Mouse (Mus musculus): ENCODE results near the gene Smug1. TPM values are rescaled to one million over a fixed set of nuclear protein-coding genes. Genes with fewer than 3 reads are reported as not detected.

Gene Smug1
- 12.8 and 13.3 TPM in 2 replicates for polyA plus RNA-seq (2014; fragmentation: Nextera tagmentation; extraction: Ambion mirVana)

DNA sequence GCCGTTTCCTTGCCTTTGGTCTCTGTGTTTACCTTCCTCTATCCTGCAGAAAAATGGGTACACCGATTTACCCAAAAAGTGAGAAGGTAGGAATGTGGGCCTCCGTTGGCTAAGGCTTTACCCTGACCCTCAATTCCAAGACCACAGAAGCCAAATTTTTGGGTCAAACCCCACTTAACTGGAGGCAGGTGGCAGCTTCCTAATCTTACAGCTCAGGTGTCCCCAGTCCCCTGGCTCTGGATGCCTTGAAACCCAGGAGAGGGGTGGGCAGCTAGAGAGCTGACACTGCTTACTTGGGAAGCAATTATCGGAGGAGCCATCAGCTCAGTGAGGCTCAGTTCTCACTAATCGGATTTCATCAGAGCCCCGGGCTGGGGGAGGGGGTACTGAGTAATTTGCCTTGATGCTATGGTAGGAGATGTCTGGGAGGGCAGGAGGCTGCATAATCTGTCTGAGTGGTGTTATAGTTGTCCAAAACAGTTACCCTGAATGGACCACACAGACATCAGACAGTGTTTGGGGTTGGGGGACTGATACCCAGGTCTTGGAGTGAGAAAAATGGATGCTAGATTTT lies at the start of gene Smug1:
Gene Smug1, minus strand, starts transcription at position 51 of the 574 bp plus-strand sequence.
- no peak for DNase-seq (ENCODE audit: low spot score)
- no peak for ATAC-seq (replicated peaks; ENCODE audit: low FRiP score)
- Histone ChIP-seq H3K4me3 (ENCODE audit: low read depth, low read length) (no peak within 1 kb of the TSS), H3K4me1 (replicated peaks; ENCODE audit: control insufficient read depth, insufficient read depth, low read length) (peaks cover 33% of the 10 kb centered on the region), H3K9me3 (ENCODE audit: control insufficient read depth, low read length) (no peaks in the 10 kb centered on the region), H3K36me3 (ENCODE audit: control insufficient read depth, insufficient read depth, low read length) (no peaks in the 10 kb centered on the region), H3K4me2 (no peak within 1 kb of the TSS), H3K27ac (ENCODE audit: low read depth, low read length) (no peak within 1 kb of the TSS), H3K27me3 (replicated peaks; ENCODE audit: control insufficient read depth, insufficient read depth, low read length) (peaks cover 65% of the 10 kb centered on the region), H3K9ac (ENCODE audit: low read depth, low read length) (no peak within 1 kb of the TSS)
- WGBS: 39% methylated on average over 6 of the region's 6 CpGs

GRCm38 (mm10) chr15:103216052-103216451 lies 49.2 kb upstream of the Smug1 start:
- WGBS: 44% methylated on average over 2 of the region's 2 CpGs
- Histone ChIP-seq H3K36me3 (ENCODE audit: control insufficient read depth, insufficient read depth, low read length) (peaks cover 14% of the 10 kb centered on the region), H3K9ac (ENCODE audit: low read depth, low read length) (no peak overlapping the region), H3K27me3 (replicated peaks; ENCODE audit: control insufficient read depth, insufficient read depth, low read length) (no peaks in the 10 kb centered on the region), H3K4me3 (ENCODE audit: low read depth, low read length) (peak overlapping the region; percentile 16; the same call in 1 of the 2 replicates), H3K4me2 (peak overlapping the region; percentile 67), H3K4me1 (replicated peaks; ENCODE audit: control insufficient read depth, insufficient read depth, low read length) (peaks cover 34% of the 10 kb centered on the region), H3K9me3 (ENCODE audit: control insufficient read depth, low read length) (no peaks in the 10 kb centered on the region), H3K27ac (ENCODE audit: low read depth, low read length) (peak overlapping the region; percentile 30; the same call in 1 of the 2 replicates)
- no peak for ATAC-seq (replicated peaks; ENCODE audit: low FRiP score)
- no peak for DNase-seq (ENCODE audit: low spot score)

DNA sequence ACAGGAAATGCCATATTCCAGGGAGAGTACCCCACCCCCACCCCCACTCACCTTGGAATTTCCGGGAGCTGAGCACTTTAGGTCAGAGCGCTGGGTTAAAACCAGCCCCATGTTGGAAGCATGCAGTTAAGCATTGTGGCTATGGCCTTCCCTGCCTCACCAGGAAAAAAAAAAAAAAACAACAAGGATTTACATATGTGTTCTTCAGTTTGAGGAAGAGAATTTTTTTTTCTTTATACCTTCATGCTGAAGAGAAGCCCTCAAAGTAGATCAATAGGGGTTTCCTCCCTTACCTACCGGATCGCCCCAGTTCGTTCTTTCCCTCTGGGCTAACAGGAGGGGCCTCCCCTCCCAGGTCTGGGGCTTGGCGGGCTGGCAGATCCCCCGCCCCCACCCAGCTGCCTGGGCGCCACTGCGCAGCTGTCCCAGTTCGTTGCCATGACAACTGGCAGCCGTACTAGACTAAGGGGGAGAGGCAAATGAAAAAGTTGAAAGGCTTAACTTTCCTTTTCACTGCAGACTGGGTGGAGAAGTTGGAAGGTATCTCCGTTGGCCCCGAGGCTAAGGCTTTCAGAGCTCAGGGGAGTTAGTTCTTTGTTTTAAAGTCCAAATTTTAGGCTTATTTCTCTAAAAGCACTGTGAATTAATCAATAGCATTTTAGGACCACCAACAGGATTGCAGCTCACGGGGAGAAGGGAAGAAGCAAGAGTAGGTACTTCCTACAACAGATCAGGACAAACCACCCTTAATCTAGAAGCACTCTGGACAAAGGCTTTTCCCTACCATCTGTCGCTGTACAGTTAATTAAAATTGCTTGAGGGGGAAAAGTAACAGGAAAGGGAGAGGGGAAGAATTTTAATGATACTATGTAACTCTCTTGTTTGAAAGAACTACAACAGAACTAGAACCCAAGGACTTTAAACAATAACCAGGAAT lies 48.3 kb upstream of the Smug1 start:
- 3% methylated on average over 15 of the region's 15 CpGs for WGBS
- peak; percentile 84 for ATAC-seq (replicated peaks; ENCODE audit: low FRiP score)
- peak; percentile 80 for DNase-seq (ENCODE audit: low spot score)
- Histone ChIP-seq H3K27ac (ENCODE audit: low read depth, low read length) (peak overlapping the region; percentile 30), H3K9ac (ENCODE audit: low read depth, low read length) (peak overlapping the region; percentile 31; the same call in 1 of the 2 replicates), H3K4me3 (ENCODE audit: low read depth, low read length) (peak overlapping the region; percentile 35), H3K27me3 (replicated peaks; ENCODE audit: control insufficient read depth, insufficient read depth, low read length) (no peaks in the 10 kb centered on the region), H3K9me3 (ENCODE audit: control insufficient read depth, low read length) (no peaks in the 10 kb centered on the region), H3K4me2 (peak overlapping the region; percentile 67), H3K36me3 (ENCODE audit: control insufficient read depth, insufficient read depth, low read length) (peaks cover 21% of the 10 kb centered on the region), H3K4me1 (replicated peaks; ENCODE audit: control insufficient read depth, insufficient read depth, low read length) (peaks cover 31% of the 10 kb centered on the region)

DNA sequence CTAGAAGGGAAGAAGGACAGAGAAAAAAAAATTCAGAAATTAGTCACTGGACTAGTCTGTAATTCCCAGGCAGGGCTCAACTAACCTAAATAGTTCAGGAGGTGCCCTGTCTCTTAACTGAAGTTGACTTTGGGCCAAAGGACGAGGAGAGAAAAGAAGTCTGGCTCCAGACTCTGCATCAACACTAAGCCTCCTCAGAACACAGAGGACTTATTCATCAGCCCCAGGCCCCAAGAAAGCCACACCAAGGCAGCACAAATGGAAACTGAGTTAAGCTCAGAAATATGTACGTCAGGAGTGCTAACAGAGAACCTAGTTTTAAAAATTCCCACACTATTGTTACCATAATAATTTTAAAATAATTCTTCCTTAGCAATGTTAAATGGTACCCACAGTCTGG lies 47.3 kb upstream of the Smug1 start:
- Histone ChIP-seq H3K4me2 (peak overlapping the region; percentile 53), H3K9ac (ENCODE audit: low read depth, low read length) (no peak overlapping the region), H3K4me1 (replicated peaks; ENCODE audit: control insufficient read depth, insufficient read depth, low read length) (peaks cover 31% of the 10 kb centered on the region), H3K9me3 (ENCODE audit: control insufficient read depth, low read length) (no peaks in the 10 kb centered on the region), H3K27me3 (replicated peaks; ENCODE audit: control insufficient read depth, insufficient read depth, low read length) (no peaks in the 10 kb centered on the region), H3K27ac (ENCODE audit: low read depth, low read length) (no peak overlapping the region), H3K4me3 (ENCODE audit: low read depth, low read length) (0 out of 2 replicates have a peak overlapping the region, but pooled peaks have one; percentile 5), H3K36me3 (ENCODE audit: control insufficient read depth, insufficient read depth, low read length) (peaks cover 26% of the 10 kb centered on the region)
- DNase-seq (ENCODE audit: low spot score) (no peak), ATAC-seq (replicated peaks; ENCODE audit: low FRiP score) (no peak)
- 70% methylated on average over 2 of the region's 2 CpGs for WGBS

GRCm38 (mm10) chr15:103205156-103205555 lies 38.3 kb upstream of the Smug1 start:
- ATAC-seq (replicated peaks; ENCODE audit: low FRiP score): no peak
- no peak overlapping the region for H3K27ac ChIP-seq (ENCODE audit: low read depth, low read length)
- peaks cover 23% of the 10 kb centered on the region; the same call in 1 of the 2 replicates for H3K36me3 ChIP-seq (ENCODE audit: control insufficient read depth, insufficient read depth, low read length)
- H3K27me3 ChIP-seq (replicated peaks; ENCODE audit: control insufficient read depth, insufficient read depth, low read length): no peaks in the 10 kb centered on the region
- no peak overlapping the region for H3K9ac ChIP-seq (ENCODE audit: low read depth, low read length)
- no peak for DNase-seq (ENCODE audit: low spot score)
- 73% methylated on average over 2 of the region's 2 CpGs for WGBS
- H3K9me3 ChIP-seq (ENCODE audit: control insufficient read depth, low read length): no peaks in the 10 kb centered on the region
- no peak overlapping the region for H3K4me3 ChIP-seq (ENCODE audit: low read depth, low read length)
- H3K4me1 ChIP-seq (replicated peaks; ENCODE audit: control insufficient read depth, insufficient read depth, low read length): no peaks in the 10 kb centered on the region
- H3K4me2 ChIP-seq: no peak overlapping the region

DNA sequence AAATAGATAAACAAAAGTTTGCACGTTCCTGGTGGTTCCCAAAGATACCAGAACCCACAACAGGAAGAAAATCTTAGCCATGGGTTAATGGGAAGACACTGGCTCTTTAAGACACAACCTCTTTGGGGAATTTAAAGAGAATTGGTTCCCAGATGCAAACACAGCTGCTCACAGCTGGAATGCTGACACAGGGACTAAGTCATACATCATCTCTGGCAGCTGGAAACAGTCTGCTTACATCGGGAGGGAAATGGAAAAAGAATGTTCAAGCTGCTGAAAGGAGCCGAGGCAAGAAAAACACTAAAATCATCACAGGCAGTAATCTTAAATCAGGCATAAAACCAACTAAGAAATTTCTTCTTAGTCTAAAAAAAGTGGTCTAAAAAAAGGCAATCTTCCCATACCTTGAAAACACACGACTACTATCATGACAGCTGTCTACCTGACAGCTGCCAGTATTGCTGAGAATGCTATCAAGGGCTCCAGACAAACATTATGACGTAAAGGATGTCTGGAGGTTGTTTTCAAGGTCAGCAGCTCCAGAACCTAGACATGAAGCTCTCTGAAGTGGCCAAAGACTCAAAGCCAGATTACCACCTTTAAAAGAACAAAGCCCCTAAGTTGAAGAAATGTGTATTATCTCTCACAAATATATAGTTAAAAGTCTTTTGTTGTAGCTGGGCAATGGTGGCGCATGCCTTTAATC lies 35.3 kb upstream of the Smug1 start:
- Histone ChIP-seq H3K4me2 (no peak overlapping the region), H3K27ac (ENCODE audit: low read depth, low read length) (no peak overlapping the region), H3K9ac (ENCODE audit: low read depth, low read length) (no peak overlapping the region), H3K4me3 (ENCODE audit: low read depth, low read length) (no peak overlapping the region), H3K36me3 (ENCODE audit: control insufficient read depth, insufficient read depth, low read length) (peaks cover 41% of the 10 kb centered on the region), H3K27me3 (replicated peaks; ENCODE audit: control insufficient read depth, insufficient read depth, low read length) (no peaks in the 10 kb centered on the region), H3K4me1 (replicated peaks; ENCODE audit: control insufficient read depth, insufficient read depth, low read length) (no peaks in the 10 kb centered on the region), H3K9me3 (ENCODE audit: control insufficient read depth, low read length) (no peaks in the 10 kb centered on the region)
- DNase-seq (ENCODE audit: low spot score): no peak
- 66% methylated on average over 6 of the region's 6 CpGs for WGBS
- no peak for ATAC-seq (replicated peaks; ENCODE audit: low FRiP score)

DNA sequence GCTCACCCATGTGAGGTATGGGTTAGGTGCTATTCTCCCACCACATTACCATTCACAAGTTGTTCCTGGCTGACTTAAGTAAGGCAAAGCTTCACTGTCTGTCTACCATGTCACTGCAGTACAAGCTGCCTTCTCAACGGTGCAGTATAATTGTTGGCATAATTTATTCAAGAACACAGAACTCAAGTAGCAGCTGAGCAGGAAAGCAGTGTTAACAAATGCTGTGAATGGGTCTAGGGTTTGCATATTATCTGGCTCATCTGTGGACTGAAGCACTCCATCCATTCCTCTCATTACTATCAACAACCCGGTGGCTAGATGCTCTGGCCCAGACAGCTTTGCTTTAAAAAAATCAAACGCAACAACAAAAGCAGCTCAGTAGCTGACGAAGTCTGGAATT lies 30.9 kb upstream of the Smug1 start:
- Histone ChIP-seq H3K27me3 (replicated peaks; ENCODE audit: control insufficient read depth, insufficient read depth, low read length) (no peaks in the 10 kb centered on the region), H3K4me2 (no peak overlapping the region), H3K27ac (ENCODE audit: low read depth, low read length) (no peak overlapping the region), H3K4me1 (replicated peaks; ENCODE audit: control insufficient read depth, insufficient read depth, low read length) (no peaks in the 10 kb centered on the region), H3K4me3 (ENCODE audit: low read depth, low read length) (no peak overlapping the region), H3K36me3 (ENCODE audit: control insufficient read depth, insufficient read depth, low read length) (peaks cover 26% of the 10 kb centered on the region), H3K9ac (ENCODE audit: low read depth, low read length) (no peak overlapping the region), H3K9me3 (ENCODE audit: control insufficient read depth, low read length) (no peaks in the 10 kb centered on the region)
- DNase-seq (ENCODE audit: low spot score) (no peak), ATAC-seq (replicated peaks; ENCODE audit: low FRiP score) (no peak)
- WGBS: 91% methylated on average over 4 of the region's 4 CpGs

DNA sequence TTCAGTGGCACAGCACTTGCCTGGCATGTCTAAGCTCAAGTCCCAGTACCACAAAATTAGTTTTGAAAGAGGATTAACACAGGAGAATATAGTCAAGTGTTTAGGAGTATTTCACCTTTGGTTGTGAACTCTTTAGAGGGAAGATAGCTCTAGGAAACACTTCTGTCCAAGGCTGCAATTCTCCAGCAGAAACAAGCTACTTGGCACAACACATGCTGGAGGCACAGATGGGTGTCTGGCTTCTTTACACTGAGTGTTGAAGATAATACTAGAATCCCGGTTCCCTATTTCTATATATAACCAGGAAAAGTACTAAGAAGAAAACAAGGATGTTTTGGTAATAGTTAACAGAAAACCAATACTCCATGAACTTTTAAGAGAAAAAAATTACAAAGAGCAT lies 29.9 kb upstream of the Smug1 start:
- H3K9ac ChIP-seq (ENCODE audit: low read depth, low read length): no peak overlapping the region
- no peaks in the 10 kb centered on the region for H3K27me3 ChIP-seq (replicated peaks; ENCODE audit: control insufficient read depth, insufficient read depth, low read length)
- no peak overlapping the region for H3K4me2 ChIP-seq
- 83% methylated on average over 1 of the region's 1 CpGs for WGBS
- ATAC-seq (replicated peaks; ENCODE audit: low FRiP score) (no peak), DNase-seq (ENCODE audit: low spot score) (no peak)
- no peak overlapping the region for H3K27ac ChIP-seq (ENCODE audit: low read depth, low read length)
- H3K36me3 ChIP-seq (ENCODE audit: control insufficient read depth, insufficient read depth, low read length): peaks cover 30% of the 10 kb centered on the region
- no peaks in the 10 kb centered on the region for H3K4me1 ChIP-seq (replicated peaks; ENCODE audit: control insufficient read depth, insufficient read depth, low read length)
- no peak overlapping the region for H3K4me3 ChIP-seq (ENCODE audit: low read depth, low read length)
- H3K9me3 ChIP-seq (ENCODE audit: control insufficient read depth, low read length): no peaks in the 10 kb centered on the region
